Mouse (Mus musculus) liver, embryonic 14.5 days (tissue): Measurements from ENCODE around the gene Gse1. TPM values are rescaled to one million over a fixed set of nuclear protein-coding genes. Genes with fewer than 3 reads are reported as not detected.

Source experiments
- ATAC-seq: fragments of 200-750 bp; cut with Nextera tagmentation; 2 replicates; pipeline ENCODE4 v1.8.0; 2017; ENCODE audit warnings: moderate number of reproducible peaks, mild to moderate bottlenecking, moderate library complexity; ENCODE audit not compliant: insufficient read depth
- DNase-seq, 3 experiments: peaks; one replicate each; pipeline ENCODE4 v3.0.0-alpha.2; 2012 to 2013; ENCODE audit warnings: low read depth in 3 of 3, low spot score in 3 of 3
- H3K27ac ChIP-seq: fragments of 300-500 bp; sonication (generic); 2 replicates; pipeline ENCODE4 v1.5.1; 2014; ENCODE audit warnings: moderate library complexity, mild to moderate bottlenecking, control low read depth, inconsistent platforms
- H3K27me3 ChIP-seq: fragments of 300-500 bp; sonication (generic); 2 replicates; pipeline ENCODE4 v1.6.1; 2014; ENCODE audit warnings: mild to moderate bottlenecking, low read length, moderate library complexity; ENCODE audit not compliant: control insufficient read depth, insufficient read depth
- H3K36me3 ChIP-seq: fragments of 300-500 bp; sonication (generic); replicated peaks from 2 replicates; pipeline ENCODE4 v1.6.1; 2014; ENCODE audit warnings: low read depth; ENCODE audit not compliant: control insufficient read depth, insufficient read depth
- H3K4me1 ChIP-seq, 2 experiments: fragments of 200-500 bp in 1 of 2; fragments of 300-500 bp in 1 of 2; sonication (generic) in 1 of 2; replicated peaks; 2 replicates each; pipeline ENCODE4 v1.6.1; 2012 to 2014; ENCODE audit warnings: antibody characterized with exemption in 1 of 2, inconsistent platforms in 1 of 2, low read length in 1 of 2; ENCODE audit not compliant: control insufficient read depth in 2 of 2, insufficient read depth in 2 of 2
- H3K4me2 ChIP-seq: fragments of 300-500 bp; sonication (generic); 2 replicates; pipeline ENCODE4 v1.6.1; 2014; ENCODE audit warnings: low read depth, mild to moderate bottlenecking, control low read depth, moderate library complexity
- H3K4me3 ChIP-seq, 2 experiments: fragments of 200-500 bp in 1 of 2; fragments of 300-500 bp in 1 of 2; sonication (generic) in 1 of 2; 2 replicates each; pipeline ENCODE4 v1.5.1; 2012 to 2014; ENCODE audit warnings: low read depth in 2 of 2, low read length in 2 of 2, mild to moderate bottlenecking in 2 of 2, control low read depth in 1 of 2, inconsistent platforms in 1 of 2, moderate library complexity in 1 of 2; ENCODE audit not compliant: insufficient read depth in 1 of 2
- H3K9ac ChIP-seq: fragments of 300-500 bp; sonication (generic); replicated peaks from 2 replicates; pipeline ENCODE4 v1.6.1; 2014; ENCODE audit warnings: mild to moderate bottlenecking, control low read depth, moderate library complexity
- H3K9me3 ChIP-seq: fragments of 300-500 bp; sonication (generic); 2 replicates; pipeline ENCODE4 v1.6.1; 2016; ENCODE audit warnings: low read length, mixed read lengths; ENCODE audit not compliant: control insufficient read depth
- CTCF ChIP-seq: IDR thresholded peaks from 2 replicates; pipeline ENCODE4 v1.5.1; 2016; ENCODE audit warnings: antibody characterized with exemption, low read depth, control low read depth
- EP300 ChIP-seq: IDR thresholded peaks from 2 replicates; pipeline ENCODE4 v1.6.1; 2016; ENCODE audit warnings: antibody characterized with exemption, low read depth
- WGBS: fragments of 180-500 bp; shearing (Covaris S2); extraction: QIAGEN DNeasy Blood & Tissue Kit; methylation state at CpG from one replicate; pipeline ENCODE4 v1.1.7; 2014; ENCODE audit not compliant: insufficient replicate concordance; 5-methylcytosine and 5-hydroxymethylcytosine counted together
- polyA plus RNA-seq, 2 experiments: library from polyadenylated mRNA; depleted of rRNA in 1 of 2; stranded (reverse) in 1 of 2; unstranded in 1 of 2; fragments of >200 nt; fragmentation: Nextera tagmentation in 1 of 2; extraction: Ambion mirVana in 1 of 2; gene quantifications; 2 replicates each; pipeline versions ENCODE4 v1.2.1 to v1.2.3; 2012 to 2014

Gene Gse1
- polyA plus RNA-seq, 2 experiments = 11.4 to 14.9 TPM

GRCm38 (mm10) chr8:120435781-120436180 is 207.5 kb downstream of the Gse1 start:
- H3K27ac ChIP-seq = no peak overlapping the region
- no peak for DNase-seq
- H3K9me3 ChIP-seq = peaks cover 5% of the 10 kb centered on the region
- H3K4me3 ChIP-seq = no peak overlapping the region
- H3K4me1 ChIP-seq = no peaks in the 10 kb centered on the region
- no peaks in the 10 kb centered on the region; the same call in 1 of the 2 replicates for H3K27me3 ChIP-seq
- 70% methylated on average over 15 of the region's 15 CpGs for WGBS
- TF ChIP-seq CTCF (no peak), EP300 (no peak)
- no peak overlapping the region for H3K9ac ChIP-seq
- ATAC-seq = no peak
- H3K36me3 ChIP-seq = no peaks in the 10 kb centered on the region
- no peak overlapping the region for H3K4me2 ChIP-seq

GRCm38 (mm10) chr8:120436491-120437030 is 208.3 kb downstream of the Gse1 start:
- Histone ChIP-seq H3K9me3 (peaks cover 5% of the 10 kb centered on the region), H3K27ac (no peak overlapping the region), H3K9ac (no peak overlapping the region), H3K36me3 (no peaks in the 10 kb centered on the region), H3K27me3 (no peaks in the 10 kb centered on the region; the same call in 1 of the 2 replicates), H3K4me1 (peaks cover 0 to 2% of the 10 kb centered on the region in 2 experiments; a peak in 3 of 4 replicates), H3K4me3 (no peak overlapping the region), H3K4me2 (no peak overlapping the region)
- DNase-seq (no peak), ATAC-seq (no peak)
- 34% methylated on average over 5 of the region's 5 CpGs for WGBS
- TF ChIP-seq EP300 (no peak), CTCF (no peak)

- peaks cover 2 to 5% of the 10 kb centered on the region in 2 experiments; a peak in 3 of 4 replicates for H3K4me1 ChIP-seq
- H3K9ac ChIP-seq = no peak overlapping the region
- DNase-seq (no peak), ATAC-seq (no peak)
- no peaks in the 10 kb centered on the region for H3K36me3 ChIP-seq
- 63% methylated on average over 1 of the region's 1 CpGs for WGBS
- no peak for TF ChIP-seq EP300
- TF ChIP-seq CTCF = no peak
- H3K27ac ChIP-seq = no peak overlapping the region
- H3K9me3 ChIP-seq = peaks cover 5% of the 10 kb centered on the region
- H3K4me3 ChIP-seq = no peak overlapping the region
- H3K4me2 ChIP-seq = no peak overlapping the region
- no peaks in the 10 kb centered on the region; the same call in 1 of the 2 replicates for H3K27me3 ChIP-seq
Measured at GRCm38 (mm10) chr8:120437207-120437606, 209.0 kb downstream of the Gse1 start.

GRCm38 (mm10) chr8:120437666-120438395 is 209.6 kb downstream of the Gse1 start:
- H3K4me3 ChIP-seq = no peak overlapping the region
- DNase-seq = no peak
- no peak for TF ChIP-seq EP300
- TF ChIP-seq CTCF = no peak
- peaks cover 2 to 5% of the 10 kb centered on the region in 2 experiments; a peak in 3 of 4 replicates for H3K4me1 ChIP-seq
- no peaks in the 10 kb centered on the region for H3K36me3 ChIP-seq
- H3K4me2 ChIP-seq = no peak overlapping the region
- no peak overlapping the region for H3K27ac ChIP-seq
- H3K9me3 ChIP-seq = peaks cover 5% of the 10 kb centered on the region
- ATAC-seq = no peak
- 78% methylated on average over 21 of the region's 21 CpGs for WGBS
- H3K27me3 ChIP-seq = no peaks in the 10 kb centered on the region; the same call in 1 of the 2 replicates
- H3K9ac ChIP-seq = no peak overlapping the region

- no peaks in the 10 kb centered on the region for H3K9me3 ChIP-seq
- no peak overlapping the region for H3K4me3 ChIP-seq
- TF ChIP-seq CTCF (no peak), EP300 (no peak)
- no peaks in the 10 kb centered on the region; the same call in 1 of the 2 replicates for H3K27me3 ChIP-seq
- no peak overlapping the region for H3K27ac ChIP-seq
- 56% methylated on average over 19 of the region's 19 CpGs for WGBS
- H3K4me2 ChIP-seq = no peak overlapping the region
- no peak for ATAC-seq
- H3K9ac ChIP-seq = no peak overlapping the region
- peaks cover 2 to 5% of the 10 kb centered on the region in 2 experiments; a peak in 3 of 4 replicates for H3K4me1 ChIP-seq
- DNase-seq = no peak
- H3K36me3 ChIP-seq = no peaks in the 10 kb centered on the region
Measured at GRCm38 (mm10) chr8:120439309-120439708, 211.1 kb downstream of the Gse1 start.
